Mouse (Mus musculus) heart, adult 2 months (tissue): Measurements from ENCODE around the gene Nyap1.

Experiments used
- CTCF ChIP-seq: fragments of 200-600 bp; IDR thresholded peaks from 2 replicates; pipeline ENCODE4 v1.8.1; 2022; ENCODE audit warnings: antibody characterized with exemption, mild to moderate bottlenecking, moderate library complexity
- POLR2A ChIP-seq: fragments of 200-500 bp; IDR thresholded peaks from 2 replicates; pipeline ENCODE4 v1.6.1; 2011; ENCODE audit warnings: mild to moderate bottlenecking, low read depth, low read length, control low read depth; ENCODE audit not compliant: insufficient read depth

- TF ChIP-seq POLR2A = no peak
- no peak for TF ChIP-seq CTCF
These were observed 51.4 kb downstream of the Nyap1 start for GRCm38 (mm10) chr5:137689974-137690373.
